ENCODE assay signal across 7 mouse cellular contexts in genomic region chr16:64873416-64874305, GRCm38 (mm10). TPM values are rescaled to one million over a fixed set of nuclear protein-coding genes. Genes with fewer than 3 reads are reported as not detected.
A peak's percentile ranks its signal among the peaks of the same experiment; 100 is the strongest.
DNase-seq lines count a peak whose midpoint lies in the region; ATAC-seq lines count a peak whose summit lies in the region.

No protein-coding gene starts in this region.

- no peaks in the 10 kb centered on the region for H3K9me3 ChIP-seq in intestine, embryonic 16.5 days (ENCODE audit: control insufficient read depth, low read length)
- no peaks in the 10 kb centered on the region for H3K9me3 ChIP-seq in midbrain, embryonic 11.5 days (ENCODE audit: control insufficient read depth, low read length)

- DNase-seq in adrenal gland, adult 2 months, result peak; percentile 84
- peak; percentile 50 for DNase-seq in embryo, embryonic 11.5 days (ENCODE audit: low read depth, low spot score)
- peak; percentile 62 for DNase-seq in gonadal fat pad, adult 2 months (ENCODE audit: low read depth)
- peak; percentile 29 for DNase-seq in left cerebral cortex, postnatal 4 days
- DNase-seq in midbrain, embryonic 11.5 days (ENCODE audit: low spot score, missing footprints), result peak; percentile 96
- peak; percentile 19 for DNase-seq in right cerebral cortex, postnatal 4 days

- no peaks in the 10 kb centered on the region for H3K36me3 ChIP-seq in intestine, embryonic 16.5 days (ENCODE audit: control insufficient read depth, insufficient read depth, low read length)
- no peaks in the 10 kb centered on the region for H3K36me3 ChIP-seq in midbrain, embryonic 11.5 days (ENCODE audit: control insufficient read depth, insufficient read depth, low read length)

- no peaks in the 10 kb centered on the region for H3K4me1 ChIP-seq in intestine, embryonic 16.5 days (ENCODE audit: control insufficient read depth, insufficient read depth, low read length)
- H3K4me1 ChIP-seq in midbrain, embryonic 11.5 days (ENCODE audit: control insufficient read depth, insufficient read depth, low read length), result no peaks in the 10 kb centered on the region; the same call in 1 of the 2 replicates

- WGBS in intestine, embryonic 16.5 days, result 2% methylated on average over 29 of the region's 29 CpGs
- 4% methylated on average over 29 of the region's 29 CpGs for WGBS in midbrain, embryonic 11.5 days

- peak overlapping the region; percentile 93 for H3K27ac ChIP-seq in intestine, embryonic 16.5 days (ENCODE audit: low read length)
- H3K27ac ChIP-seq in midbrain, embryonic 11.5 days (ENCODE audit: low read depth, low read length), result peak overlapping the region; percentile 14; the same call in 1 of the 2 replicates

- ATAC-seq in intestine, embryonic 16.5 days, result peak; percentile 99
- peak; percentile 95 for ATAC-seq in midbrain, embryonic 11.5 days (ENCODE audit: low FRiP score)

- peak overlapping the region; percentile 71 for H3K4me2 ChIP-seq in intestine, embryonic 16.5 days (ENCODE audit: low read depth, low read length)
- peak overlapping the region; percentile 54 for H3K4me2 ChIP-seq in midbrain, embryonic 11.5 days

- peak overlapping the region; percentile 79 for H3K9ac ChIP-seq in intestine, embryonic 16.5 days (ENCODE audit: low read depth, low read length)
- peak overlapping the region; percentile 77 for H3K9ac ChIP-seq in midbrain, embryonic 11.5 days (ENCODE audit: low read length)

- intact Hi-C loops in left cerebral cortex, postnatal 4 days (cut with DNase I), result no loop called here

- no peaks in the 10 kb centered on the region for H3K27me3 ChIP-seq in intestine, embryonic 16.5 days (replicated peaks; ENCODE audit: control insufficient read depth, insufficient read depth, low read length)
- H3K27me3 ChIP-seq in midbrain, embryonic 11.5 days (ENCODE audit: control insufficient read depth, insufficient read depth, low read length), result no peaks in the 10 kb centered on the region

- peak overlapping the region; percentile 78 for H3K4me3 ChIP-seq in intestine, embryonic 16.5 days (ENCODE audit: low read length)
- peak overlapping the region; percentile 63 for H3K4me3 ChIP-seq in midbrain, embryonic 11.5 days (ENCODE audit: low read depth, low read length)

RNA-seq across cellular contexts. Expression of gene Cggbp1, which starts 21.9 kb away (rescaled TPM):
- 100 to 1,000 TPM; 122 to 174 TPM for total RNA-seq in adrenal gland, adult 2 months (2021)
- polyA plus RNA-seq in adrenal gland, adult 2 months (2012; rRNA removed), result 4.8 and 6.4 TPM in 2 replicates
- 18.5 and 21.8 TPM in 2 replicates for polyA plus RNA-seq in gonadal fat pad, adult 2 months (2012; rRNA removed)
- 47.2 and 48.7 TPM in 2 replicates for polyA plus RNA-seq in intestine, embryonic 16.5 days (2015; fragmentation: Nextera tagmentation; extraction: Ambion mirVana)
- 10 to 100 TPM; 76.0 to 87.3 TPM for total RNA-seq in left cerebral cortex, postnatal 4 days (2021)
- polyA plus RNA-seq in midbrain, embryonic 11.5 days (2014; fragmentation: Nextera tagmentation; extraction: Ambion mirVana), result 124 and 143 TPM in 2 replicates

RNA-seq across cellular contexts. Expression of gene Zfp654, which starts 22.2 kb away (rescaled TPM):
- total RNA-seq in adrenal gland, adult 2 months (2021), result 10 to 100 TPM; 19.0 to 19.1 TPM
- polyA plus RNA-seq in adrenal gland, adult 2 months (2012; rRNA removed), result 0.48 and 0.65 TPM in 2 replicates
- polyA plus RNA-seq in gonadal fat pad, adult 2 months (2012; rRNA removed), result 2.0 and 2.2 TPM in 2 replicates
- 3.7 and 4.0 TPM in 2 replicates for polyA plus RNA-seq in intestine, embryonic 16.5 days (2015; fragmentation: Nextera tagmentation; extraction: Ambion mirVana)
- total RNA-seq in left cerebral cortex, postnatal 4 days (2021), result 10 to 100 TPM; 13.6 to 15.7 TPM
- polyA plus RNA-seq in midbrain, embryonic 11.5 days (2014; fragmentation: Nextera tagmentation; extraction: Ambion mirVana), result 8.1 and 8.5 TPM in 2 replicates

Comparison
In these comparisons a context has a peak if more than half of its experiments do, and no peak if none do; other contexts are left out.
1. Peak in every context shown above with its lines: DNase-seq, ATAC-seq, H3K4me3 ChIP-seq and H3K27ac ChIP-seq.
2. DNase-seq: peak in every context shown above with its lines; median percentile 96 in midbrain, embryonic 11.5 days; 84 in adrenal gland, adult 2 months; 62 in gonadal fat pad, adult 2 months; 50 in embryo, embryonic 11.5 days; 29 in left cerebral cortex, postnatal 4 days; 19 in right cerebral cortex, postnatal 4 days.